Mouse (Mus musculus) adrenal gland, postnatal 10 days (tissue): ENCODE measurements around the gene Elovl3. TPM values are rescaled to one million over a fixed set of nuclear protein-coding genes. Genes with fewer than 3 reads are reported as not detected.

ENCODE experiments used
- total RNA-seq, 2 experiments: library from RNA; stranded (reverse); gene quantifications; 2 replicates each; pipeline ENCODE4 v1.2.3; 2021

Gene Elovl3
- total RNA-seq, 2 experiments from 2014 or later = 6.1 to 10.3 TPM

Other genes with a start within 250 kb of the Elovl3 start
- gene Armh3, start 133.4 kb upstream of the Elovl3 start, total RNA-seq = 10 to 100 TPM; 14.6 to 19.2 TPM
- 10 to 100 TPM in 1 of 2 experiments, 1 to 10 TPM in 1; 9.9 to 12.0 TPM for gene Hps6, start 128.4 kb upstream of the Elovl3 start, total RNA-seq
- 10 to 100 TPM; 23.5 to 36.5 TPM for gene Pprc1, start 87.0 kb upstream of the Elovl3 start, total RNA-seq
- gene Ldb1, start 86.7 kb upstream of the Elovl3 start, total RNA-seq = 10 to 100 TPM; 75.3 to 92.1 TPM
- gene Nolc1, start 56.0 kb upstream of the Elovl3 start, total RNA-seq = 10 to 100 TPM; 38.8 to 45.0 TPM
- gene Pitx3, start 16.4 kb downstream of the Elovl3 start, total RNA-seq = 1 to 10 TPM in 1 of 2 experiments, under 1 TPM in 1; 0.81 to 2.5 TPM
- gene Gbf1, start 20.6 kb downstream of the Elovl3 start, total RNA-seq = 10 to 100 TPM; 50.5 to 60.0 TPM
- gene Nfkb2, start 172.4 kb downstream of the Elovl3 start, total RNA-seq = 10 to 100 TPM; 20.8 to 24.2 TPM
- gene Psd, start 195.3 kb downstream of the Elovl3 start, total RNA-seq = 10 to 100 TPM in 1 of 2 experiments, 1 to 10 TPM in 1; 8.2 to 11.9 TPM
- 10 to 100 TPM in 1 of 2 experiments, 1 to 10 TPM in 1; 8.9 to 10.5 TPM for gene Fbxl15, start 196.3 kb downstream of the Elovl3 start, total RNA-seq
- 10 to 100 TPM; 78.9 to 90.4 TPM for gene Cuedc2, start 206.8 kb downstream of the Elovl3 start, total RNA-seq
- gene Mfsd13a, start 209.2 kb downstream of the Elovl3 start, total RNA-seq = 1 to 10 TPM; 4.6 to 7.4 TPM
- under 1 TPM; 0.33 to 0.58 TPM for gene 2310034G01Rik, start 218.4 kb downstream of the Elovl3 start, total RNA-seq